In genomic region chr11:29877280-29877679, GRCm38 (mm10) we compare ENCODE assay signal across 28 mouse cellular contexts. TPM values are rescaled to one million over a fixed set of nuclear protein-coding genes. Genes with fewer than 3 reads are reported as not detected.
"Had no signal": no experiment of that assay in that cellular context is flagged by ENCODE, and none has a peak within 500 bp of the region (broad histone marks: within the 10 kb centered on the region; RNA-seq: fewer than 3 reads in every experiment).

No protein-coding gene starts in this region.

- H3K9me3 ChIP-seq: heart, embryonic 10.5 days; heart, embryonic 13.5 days; heart, embryonic 15.5 days; hindbrain, embryonic 13.5 days; hindbrain, embryonic 15.5 days; kidney, embryonic 15.5 days; limb, embryonic 13.5 days; limb, embryonic 15.5 days; liver, embryonic 12.5 days had no signal

- H3K4me2 ChIP-seq: heart, embryonic 13.5 days; heart, embryonic 15.5 days; hindbrain, embryonic 13.5 days; hindbrain, embryonic 15.5 days; kidney, embryonic 15.5 days; limb, embryonic 13.5 days; limb, embryonic 15.5 days; liver, embryonic 12.5 days had no signal

- H3K9ac ChIP-seq: heart, embryonic 13.5 days; heart, embryonic 15.5 days; hindbrain, embryonic 13.5 days; hindbrain, embryonic 15.5 days; kidney, embryonic 15.5 days; limb, embryonic 13.5 days; limb, embryonic 15.5 days; liver, embryonic 12.5 days had no signal

- ATAC-seq: hindbrain, postnatal 0 days; intestine, embryonic 16.5 days; liver, embryonic 12.5 days had no signal

- H3K4me1 ChIP-seq: heart, embryonic 10.5 days; heart, embryonic 13.5 days; heart, embryonic 15.5 days; hindbrain, embryonic 15.5 days; kidney, embryonic 15.5 days; limb, embryonic 13.5 days; limb, embryonic 15.5 days; liver, embryonic 12.5 days had no signal

- H3K36me3 ChIP-seq: heart, embryonic 10.5 days; heart, embryonic 13.5 days; heart, embryonic 15.5 days; hindbrain, embryonic 13.5 days; hindbrain, embryonic 15.5 days; kidney, embryonic 15.5 days; limb, embryonic 13.5 days; limb, embryonic 15.5 days; liver, embryonic 12.5 days had no signal

- DNase-seq: gastrocnemius, adult 2 months; gastrocnemius, postnatal 14 days; gastrocnemius, postnatal 36 days; heart, adult 18-20 months; heart, postnatal 14 days; heart, postnatal 36 days; kidney, adult 11 months; kidney, adult 2 months; kidney, adult 9 months; kidney, postnatal 14 days; kidney, postnatal 36 days; layer of hippocampus, postnatal 36 days; left cerebral cortex, postnatal 4 days had no signal

- H3K27me3 ChIP-seq: heart, embryonic 13.5 days; heart, embryonic 15.5 days; hindbrain, embryonic 13.5 days; hindbrain, embryonic 15.5 days; kidney, embryonic 15.5 days; limb, embryonic 13.5 days; limb, embryonic 15.5 days; liver, embryonic 12.5 days had no signal

- H3K4me3 ChIP-seq: gastrocnemius, adult 2 months; heart, embryonic 10.5 days; heart, embryonic 13.5 days; heart, embryonic 15.5 days; hindbrain, embryonic 13.5 days; hindbrain, embryonic 15.5 days; kidney, embryonic 15.5 days; layer of hippocampus, adult 2 months; limb, embryonic 13.5 days; limb, embryonic 15.5 days; liver, embryonic 12.5 days had no signal

- H3K27ac ChIP-seq: gastrocnemius, adult 2 months; heart, embryonic 10.5 days; heart, embryonic 13.5 days; heart, embryonic 15.5 days; hindbrain, embryonic 13.5 days; hindbrain, embryonic 15.5 days; hindbrain, postnatal 0 days; kidney, embryonic 15.5 days; kidney, postnatal 0 days; layer of hippocampus, adult 2 months; limb, embryonic 13.5 days; limb, embryonic 15.5 days; liver, embryonic 12.5 days had no signal

RNA-seq across cellular contexts. Expression of gene 4931440F15Rik, which starts 51.8 kb away (rescaled TPM):
- total RNA-seq: hematopoietic stem cell, adult 5-6 weeks had no signal
- polyA plus RNA-seq: liver, adult 2 months had no signal
